Mouse (Mus musculus) CH12.LX (cell line): ENCODE data around the gene Boc. TPM values are rescaled to one million over a fixed set of nuclear protein-coding genes. Genes with fewer than 3 reads are reported as not detected.

Source experiments
- DNase-seq: peaks from one replicate; pipeline ENCODE4 v3.0.0-alpha.2; 2013; ENCODE audit errors: extremely low read depth
- H3K27ac ChIP-seq: 2 replicates; pipeline ENCODE4 v1.5.1; 2012; ENCODE audit warnings: low read depth, mild to moderate bottlenecking, control low read depth, moderate library complexity; ENCODE audit not compliant: insufficient read depth
- H3K27me3 ChIP-seq: replicated peaks from 2 replicates; pipeline ENCODE3; 2012; ENCODE audit warnings: inconsistent platforms
- H3K36me3 ChIP-seq, 2 experiments: replicated peaks in 1 of 2; 2 replicates each; pipeline versions ENCODE3 to v1.6.1; 2012; ENCODE audit warnings: inconsistent platforms in 1 of 2, low read length in 1 of 2, mild to moderate bottlenecking in 1 of 2, mixed read lengths in 1 of 2, moderate library complexity in 1 of 2; ENCODE audit not compliant: control insufficient read depth in 1 of 2, insufficient read depth in 1 of 2
- H3K4me1 ChIP-seq, 2 experiments: 2 replicates each; pipeline ENCODE4 v1.6.1; 2012; ENCODE audit warnings: inconsistent platforms in 1 of 2, moderate library complexity in 1 of 2; ENCODE audit not compliant: insufficient read depth in 2 of 2, control insufficient read depth in 1 of 2
- H3K4me2 ChIP-seq: 2 replicates; pipeline ENCODE4 v1.6.1; 2012; ENCODE audit warnings: low read depth, mild to moderate bottlenecking, control low read depth; ENCODE audit not compliant: poor library complexity, insufficient read depth, severe bottlenecking
- H3K4me3 ChIP-seq, 3 experiments: fragments of 150-350 bp in 1 of 3; sonication (generic) in 1 of 3; replicated peaks in 1 of 3; 2 replicates each; pipeline versions ENCODE3 to v1.5.1; 2011 to 2012; ENCODE audit warnings: low read depth in 2 of 3, low read length in 2 of 3, mild to moderate bottlenecking in 2 of 3, moderate library complexity in 2 of 3, control low read depth in 1 of 3, improper control_type of control experiment in 1 of 3, inconsistent platforms in 1 of 3, mixed read lengths in 1 of 3; ENCODE audit not compliant: poor library complexity in 1 of 3
- H3K79me2 ChIP-seq: replicated peaks from 2 replicates; pipeline ENCODE4 v1.6.1; 2012; ENCODE audit warnings: mild to moderate bottlenecking, moderate library complexity; ENCODE audit not compliant: control insufficient read depth, poor library complexity, insufficient read depth, severe bottlenecking; ENCODE audit errors: extremely low read depth
- H3K9ac ChIP-seq: 2 replicates; pipeline ENCODE4 v1.6.1; 2012; ENCODE audit warnings: low read depth, mild to moderate bottlenecking, control low read depth, moderate library complexity; ENCODE audit not compliant: insufficient read depth
- H3K9me3 ChIP-seq: replicated peaks from 2 replicates; pipeline ENCODE3; 2012; ENCODE audit warnings: low read length, inconsistent platforms, mixed read lengths
- BHLHE40 ChIP-seq: IDR thresholded peaks from 2 replicates; pipeline ENCODE4 v1.6.1; 2011; ENCODE audit warnings: mild to moderate bottlenecking, low read depth, low read length, improper control_type of control experiment
- CHD1 ChIP-seq: IDR thresholded peaks from 2 replicates; pipeline ENCODE4 v1.6.1; 2012; ENCODE audit warnings: low read depth, low read length, improper control_type of control experiment, inconsistent platforms
- CTCF ChIP-seq, 2 experiments: IDR thresholded peaks in 1 of 2; conservative IDR thresholded peaks in 1 of 2; 2 replicates each; pipeline ENCODE4 v1.5.1; 2011 to 2012; ENCODE audit warnings: low read depth in 2 of 2, low read length in 2 of 2, improper control_type of control experiment in 1 of 2, inconsistent platforms in 1 of 2, mild to moderate bottlenecking in 1 of 2, moderate library complexity in 1 of 2
- ELF1 ChIP-seq: IDR thresholded peaks from 2 replicates; pipeline ENCODE4 v1.6.1; 2014; ENCODE audit warnings: low read depth, mild to moderate bottlenecking, inconsistent platforms, low read length, improper control_type of control experiment
- EP300 ChIP-seq: IDR thresholded peaks from 2 replicates; pipeline ENCODE4 v1.6.1; 2011; ENCODE audit warnings: low read length, improper control_type of control experiment
- ETS1 ChIP-seq: conservative IDR thresholded peaks from 2 replicates; pipeline ENCODE4 v1.6.1; 2012; ENCODE audit warnings: low read depth, mild to moderate bottlenecking, inconsistent platforms, low read length, improper control_type of control experiment, moderate library complexity
- GABPA ChIP-seq: IDR thresholded peaks from 2 replicates; pipeline ENCODE4 v1.6.1; 2012; ENCODE audit warnings: low read depth, low read length, improper control_type of control experiment, inconsistent platforms; ENCODE audit not compliant: insufficient replicate concordance
- HCFC1 ChIP-seq: IDR thresholded peaks from 2 replicates; pipeline ENCODE4 v1.6.1; 2012; ENCODE audit warnings: low read depth, mild to moderate bottlenecking, inconsistent platforms, low read length, improper control_type of control experiment
- IRF4 ChIP-seq: IDR thresholded peaks from 2 replicates; pipeline ENCODE4 v1.6.1; 2014; ENCODE audit warnings: low read depth, mild to moderate bottlenecking, inconsistent platforms, low read length, improper control_type of control experiment
- JUN ChIP-seq: IDR thresholded peaks from 2 replicates; pipeline ENCODE4 v1.6.1; 2011; ENCODE audit warnings: low read depth, mild to moderate bottlenecking, low read length, improper control_type of control experiment, moderate library complexity; ENCODE audit not compliant: insufficient read depth
- MAX ChIP-seq: IDR thresholded peaks from 2 replicates; pipeline ENCODE4 v1.6.1; 2011; ENCODE audit warnings: low read length, improper control_type of control experiment
- MAZ ChIP-seq: IDR thresholded peaks from 2 replicates; pipeline ENCODE4 v1.6.1; 2012; ENCODE audit warnings: low read depth, mild to moderate bottlenecking, inconsistent platforms, low read length, improper control_type of control experiment, moderate library complexity
- MEF2A ChIP-seq: IDR thresholded peaks from 2 replicates; pipeline ENCODE4 v1.6.1; 2014; ENCODE audit warnings: low read depth, mild to moderate bottlenecking, inconsistent platforms, low read length, improper control_type of control experiment, borderline replicate concordance
- MYC ChIP-seq: IDR thresholded peaks from 2 replicates; pipeline ENCODE4 v1.6.1; 2011; ENCODE audit warnings: low read depth, mild to moderate bottlenecking, improper control_type of control experiment, low read length
- NELFE ChIP-seq: IDR thresholded peaks from 2 replicates; pipeline ENCODE4 v1.6.1; 2011; ENCODE audit warnings: low read depth, low read length, improper control_type of control experiment
- NRF1 ChIP-seq: IDR thresholded peaks from 2 replicates; pipeline ENCODE4 v1.6.1; 2014; ENCODE audit warnings: low read depth, mild to moderate bottlenecking, inconsistent platforms, low read length, improper control_type of control experiment, moderate library complexity
- POLR2AphosphoS2 ChIP-seq: IDR thresholded peaks from 2 replicates; pipeline ENCODE4 v1.6.1; 2011; ENCODE audit warnings: low read depth, low read length, improper control_type of control experiment
- SIN3A ChIP-seq: IDR thresholded peaks from 2 replicates; pipeline ENCODE4 v1.6.1; 2012; ENCODE audit warnings: low read length, improper control_type of control experiment, inconsistent platforms
- SMC3 ChIP-seq: IDR thresholded peaks from 2 replicates; pipeline ENCODE4 v1.6.1; 2011; ENCODE audit warnings: low read depth, low read length, improper control_type of control experiment
- TBP ChIP-seq: conservative IDR thresholded peaks from 2 replicates; pipeline ENCODE4 v1.6.1; 2011; ENCODE audit warnings: low read depth, low read length, improper control_type of control experiment
- TCF12 ChIP-seq: IDR thresholded peaks from 2 replicates; pipeline ENCODE4 v1.6.1; 2014; ENCODE audit warnings: low read depth, mild to moderate bottlenecking, inconsistent platforms, low read length, improper control_type of control experiment
- USF1 ChIP-seq: IDR thresholded peaks from 2 replicates; pipeline ENCODE4 v1.6.1; 2014; ENCODE audit warnings: low read depth, mild to moderate bottlenecking, inconsistent platforms, low read length, improper control_type of control experiment
- USF2 ChIP-seq: conservative IDR thresholded peaks from 2 replicates; pipeline ENCODE4 v1.6.1; 2011; ENCODE audit warnings: low read depth, low read length, improper control_type of control experiment
- ZKSCAN1 ChIP-seq: IDR thresholded peaks from 2 replicates; pipeline ENCODE4 v1.6.1; 2012; ENCODE audit warnings: low read depth, inconsistent platforms, low read length, improper control_type of control experiment, borderline replicate concordance
- ZNF384 ChIP-seq: IDR thresholded peaks from 2 replicates; pipeline ENCODE4 v1.6.1; 2012; ENCODE audit warnings: low read depth, low read length, improper control_type of control experiment, inconsistent platforms
- dilution Hi-C: fragments of 300-500 bp; cut with MboI; formaldehyde crosslinking; loops from 2 replicates; pipeline ENCODE4 v1.14.3; 2020; ENCODE audit warnings: low sequenced_read_pairs; ENCODE audit not compliant: extremely low pct_unique_long_range_greater_than_20kb, extremely low pct_ligation_motif_present
- in situ Hi-C: fragments of 300-500 bp; cut with MboI; formaldehyde crosslinking; loops from 3 replicates; pipeline ENCODE4 v1.14.3; 2019; ENCODE audit warnings: low sequenced_read_pairs, low pct_ligation_motif_present, low pct_unique_long_range_greater_than_20kb, mixed read lengths
- polyA plus RNA-seq: library from polyadenylated mRNA; unstranded; fragments of >175 nt; gene quantifications from 2 replicates; pipeline ENCODE4 v1.2.1, GENCODE M21; 2012; ENCODE audit warnings: low read depth; ENCODE audit not compliant: insufficient read length
- total RNA-seq, 2 experiments: library from RNA; depleted of rRNA; stranded (reverse); fragments of 300-350 nt in 1 of 2; fragments of >200 nt in 1 of 2; gene quantifications; 2 replicates each; pipeline ENCODE4 v1.2.3; 2012 to 2014

The Boc gene
- total and polyA plus RNA-seq, 3 experiments: 0.25 to 1.5 (median 0.67) TPM

- no peaks in the 10 kb centered on the region for H3K27me3 ChIP-seq
- no peak overlapping the region for H3K4me2 ChIP-seq
- TF ChIP-seq TBP: no peak
- TF ChIP-seq EP300: no peak
- no peak for TF ChIP-seq IRF4
- no peak for TF ChIP-seq CHD1
- peaks cover 0 to 66% of the 10 kb centered on the region in 2 experiments for H3K36me3 ChIP-seq
- dilution Hi-C loops: no loop called here
- peaks cover 0 to 38% of the 10 kb centered on the region in 2 experiments; a peak in 3 of 4 replicates for H3K4me1 ChIP-seq
- no peak for DNase-seq
- no peak overlapping the region for H3K9ac ChIP-seq
- no peaks in the 10 kb centered on the region for H3K79me2 ChIP-seq
- H3K4me3 ChIP-seq: no peak overlapping the region
- in situ Hi-C loops: no loop called here
- no peak overlapping the region for H3K27ac ChIP-seq
- peaks cover 11% of the 10 kb centered on the region for H3K9me3 ChIP-seq
Observed at GRCm38 (mm10) chr16:44501783-44502182, 56.9 kb downstream of the Boc start.

GRCm38 (mm10) chr16:44498447-44498846 lies 60.2 kb downstream of the Boc start:
- no peak overlapping the region for H3K4me2 ChIP-seq
- peaks cover 4% of the 10 kb centered on the region for H3K9me3 ChIP-seq
- no peak for TF ChIP-seq USF1
- no peak for TF ChIP-seq JUN
- no peak for TF ChIP-seq ETS1
- no peak for TF ChIP-seq POLR2AphosphoS2
- TF ChIP-seq GABPA: no peak
- TF ChIP-seq MEF2A: no peak
- no peak for TF ChIP-seq ZNF384
- 0 out of 4 replicates have a peak, but pooled peaks of 1 of the 2 experiments have one; percentile 16 for TF ChIP-seq CTCF (conservative IDR thresholded peaks at IDR 0.05 in 1 of 2, IDR thresholded peaks at IDR 0.05 in 1 of 2; ENCODE audit: low read depth in 2 of 2, low read length in 2 of 2)
- no peak for TF ChIP-seq USF2
- TF ChIP-seq, all 38 proteins: peak for 1
- Histone ChIP-seq H3K27ac (no peak overlapping the region), H3K4me3 (no peak overlapping the region), H3K36me3 (peaks cover 0 to 49% of the 10 kb centered on the region in 2 experiments), H3K9ac (no peak overlapping the region), H3K4me1 (peaks cover 3 to 59% of the 10 kb centered on the region in 2 experiments), H3K79me2 (no peaks in the 10 kb centered on the region), H3K27me3 (no peaks in the 10 kb centered on the region)
- dilution Hi-C loops: no loop called here
- DNase-seq: no peak
- in situ Hi-C loops: loop anchor here (25.0 kb wide), 1 partner anchor 589 kb away; the partner anchor contains the start of gene Ccdc80

GRCm38 (mm10) chr16:44496971-44497464 lies 61.7 kb downstream of the Boc start:
- H3K36me3 ChIP-seq: peaks cover 0 to 43% of the 10 kb centered on the region in 2 experiments
- no peaks in the 10 kb centered on the region for H3K27me3 ChIP-seq
- dilution Hi-C loops (no loop called here), in situ Hi-C loops (loop anchor here (25.0 kb wide), 1 partner anchor 590 kb away; the partner anchor contains the start of gene Ccdc80)
- peak overlapping the region; percentile 29 to 55 (median 36) for H3K4me3 ChIP-seq
- peak overlapping the region; percentile 26 for H3K4me2 ChIP-seq
- no peak overlapping the region for H3K27ac ChIP-seq
- peaks cover 4% of the 10 kb centered on the region for H3K9me3 ChIP-seq
- H3K4me1 ChIP-seq: peaks cover 3 to 48% of the 10 kb centered on the region in 2 experiments
- no peaks in the 10 kb centered on the region for H3K79me2 ChIP-seq
- DNase-seq: peak; percentile 88
- peak overlapping the region; percentile 30; the same call in 1 of the 2 replicates for H3K9ac ChIP-seq
- TF ChIP-seq MYC (0 out of 2 replicates have a peak, but pooled peaks have one; percentile 42), MAZ (no peak), USF2 (no peak), HCFC1 (peak; percentile 62), ELF1 (peak; percentile 47; the same call in 1 of the 2 replicates), SIN3A (peak; percentile 40; the same call in 1 of the 2 replicates), MEF2A (peak; percentile 76), BHLHE40 (peak; percentile 61), SMC3 (no peak), CHD1 (no peak), ZKSCAN1 (peak; percentile 11; the same call in 1 of the 2 replicates), NELFE (peak; percentile 29; the same call in 1 of the 2 replicates), MAX (peak; percentile 36; the same call in 1 of the 2 replicates), TCF12 (peak; percentile 66), NRF1 (no peak)
